Mouse (Mus musculus) urinary bladder, adult 2 months (tissue): ENCODE data around the gene Rad51c. TPM values are rescaled to one million over a fixed set of nuclear protein-coding genes. Genes with fewer than 3 reads are reported as not detected.
"Not testable (repeated sequence)": the region's sequence is repeated elsewhere in the genome, so short reads cannot be mapped to it uniquely, and the experiment has no call there.

ENCODE experiments used
- DNase-seq: peaks from one replicate; pipeline ENCODE4 v3.0.0; 2022; ENCODE audit warnings: low spot score
- polyA plus RNA-seq: library from polyadenylated mRNA; depleted of rRNA; stranded (reverse); fragments of >200 nt; gene quantifications from 2 replicates; pipeline ENCODE4 v1.2.3, GENCODE M21; 2012; rRNA removed

Gene Rad51c
- polyA plus RNA-seq: 1.0 and 1.2 TPM in 2 replicates

GRCm38 (mm10) chr11:87404876-87405275, at the start of gene Rad51c, which contains the start of gene Tex14:
TSS of gene Rad51c (minus strand) at chr11:87404954.
TSS of gene Tex14 (plus strand) at chr11:87405065.
- DNase-seq: peak; percentile 25

GRCm38 (mm10) chr11:87454035-87454690, 49.4 kb upstream of the Rad51c start:
- no peak for DNase-seq

GRCm38 (mm10) chr11:87453216-87454034, 48.7 kb upstream of the Rad51c start:
- DNase-seq: no peak

- not testable (repeated sequence) for DNase-seq
Observed at GRCm38 (mm10) chr11:87452779-87453178, 48.0 kb upstream of the Rad51c start.

GRCm38 (mm10) chr11:87449847-87450246, 45.1 kb upstream of the Rad51c start:
- DNase-seq: not testable (repeated sequence)

- no peak for DNase-seq
Observed at GRCm38 (mm10) chr11:87449200-87449547, 44.4 kb upstream of the Rad51c start.

- DNase-seq: not testable (repeated sequence)
Observed at GRCm38 (mm10) chr11:87448476-87449199, 43.9 kb upstream of the Rad51c start.

GRCm38 (mm10) chr11:87448081-87448475, 43.3 kb upstream of the Rad51c start:
- DNase-seq: peak; percentile 78

- no peak for DNase-seq
Observed at GRCm38 (mm10) chr11:87447429-87447828, 42.7 kb upstream of the Rad51c start.

GRCm38 (mm10) chr11:87446159-87446558, 41.4 kb upstream of the Rad51c start:
- DNase-seq: no peak

- not testable (repeated sequence) for DNase-seq
Observed at GRCm38 (mm10) chr11:87445593-87445992, 40.8 kb upstream of the Rad51c start.

- no peak for DNase-seq
Observed at GRCm38 (mm10) chr11:87444735-87445428, 40.1 kb upstream of the Rad51c start.

- not testable (repeated sequence) for DNase-seq
Observed at GRCm38 (mm10) chr11:87444056-87444455, 39.3 kb upstream of the Rad51c start.

- no peak for DNase-seq
Observed at GRCm38 (mm10) chr11:87443373-87443883, 38.7 kb upstream of the Rad51c start.

- DNase-seq: peak; percentile 65
Observed at GRCm38 (mm10) chr11:87442643-87443372, 38.1 kb upstream of the Rad51c start.

- no peak for DNase-seq
Observed at GRCm38 (mm10) chr11:87439796-87440420, 35.2 kb upstream of the Rad51c start.

GRCm38 (mm10) chr11:87436326-87437232, 31.8 kb upstream of the Rad51c start:
- DNase-seq: no peak

- not testable (repeated sequence) for DNase-seq
Observed at GRCm38 (mm10) chr11:87435107-87435506, 30.4 kb upstream of the Rad51c start.
